Mouse (Mus musculus) olfactory bulb, adult 2 months (tissue): ENCODE results near the gene Tmem132e.

Source experiments
- CTCF ChIP-seq: fragments of 200-500 bp; IDR thresholded peaks from 2 replicates; pipeline ENCODE4 v1.5.1; 2012; ENCODE audit warnings: low read depth, mild to moderate bottlenecking, low read length, moderate library complexity; ENCODE audit not compliant: insufficient read depth
- POLR2A ChIP-seq: fragments of 200-500 bp; IDR thresholded peaks from 2 replicates; pipeline ENCODE4 v1.6.1; 2012; ENCODE audit warnings: mild to moderate bottlenecking, low read depth, low read length, moderate library complexity; ENCODE audit not compliant: insufficient read depth

DNA sequence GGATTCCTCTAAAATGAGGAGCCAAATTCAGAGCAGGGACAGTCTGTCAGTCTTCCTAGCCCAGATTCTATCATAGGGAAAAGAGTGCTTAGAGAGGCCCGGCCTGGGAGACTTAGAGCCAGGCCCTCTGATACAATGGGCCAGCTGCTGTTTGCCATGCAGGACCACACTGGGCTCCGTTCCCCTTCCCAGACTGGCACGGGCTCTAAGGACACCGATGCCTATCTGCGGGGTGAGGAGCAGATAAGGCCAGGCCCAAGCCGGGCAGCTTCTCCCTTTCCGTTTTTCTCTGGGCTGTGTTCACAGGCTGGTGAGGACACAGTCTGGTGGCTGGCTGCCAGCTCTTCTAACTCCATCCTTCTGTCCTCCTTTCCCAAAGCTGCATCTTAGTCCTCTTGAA lies 64.5 kb downstream of the Tmem132e start:
- TF ChIP-seq CTCF, result no peak
- TF ChIP-seq POLR2A, result no peak
